Mouse (Mus musculus): ENCODE data around the gene Lrba. TPM values are rescaled to one million over a fixed set of nuclear protein-coding genes. Genes with fewer than 3 reads are reported as not detected.

The Lrba gene
- polyA plus RNA-seq, 1 experiment from 2014 or later = 2.8 TPM

- WGBS (ENCODE audit: insufficient replicate concordance) = 52% methylated on average over 7 of the region's 7 CpGs
- H3K27me3 ChIP-seq (ENCODE audit: control insufficient read depth, insufficient read depth, low read depth, low read length) = no peaks in the 10 kb centered on the region
- H3K4me2 ChIP-seq (ENCODE audit: low read depth, low read length) = no peak overlapping the region
- no peak for ATAC-seq (ENCODE audit: low read depth)
- H3K36me3 ChIP-seq (ENCODE audit: control insufficient read depth, insufficient read depth) = no peaks in the 10 kb centered on the region
- H3K4me3 ChIP-seq (ENCODE audit: low read depth, low read length) = no peak overlapping the region
- no peaks in the 10 kb centered on the region for H3K9me3 ChIP-seq (replicated peaks; ENCODE audit: control insufficient read depth, low read length)
- H3K4me1 ChIP-seq (ENCODE audit: control insufficient read depth, low read depth, low read length) = no peaks in the 10 kb centered on the region
- no peak overlapping the region for H3K27ac ChIP-seq (ENCODE audit: low read length)
- H3K9ac ChIP-seq (ENCODE audit: low read depth, low read length) = no peak overlapping the region
These were observed 463.2 kb downstream of the Lrba start for GRCm38 (mm10) chr3:86687571-86688209.

GRCm38 (mm10) chr3:86688438-86688837, 464.0 kb downstream of the Lrba start:
- 35% methylated on average over 1 of the region's 1 CpGs for WGBS (ENCODE audit: insufficient replicate concordance)

GRCm38 (mm10) chr3:86689305-86689704, 464.8 kb downstream of the Lrba start:
- no peak for ATAC-seq (ENCODE audit: low read depth)
- Histone ChIP-seq H3K4me1 (ENCODE audit: control insufficient read depth, low read depth, low read length) (no peaks in the 10 kb centered on the region), H3K4me3 (ENCODE audit: low read depth, low read length) (no peak overlapping the region), H3K9me3 (replicated peaks; ENCODE audit: control insufficient read depth, low read length) (no peaks in the 10 kb centered on the region), H3K36me3 (ENCODE audit: control insufficient read depth, insufficient read depth) (no peaks in the 10 kb centered on the region), H3K9ac (ENCODE audit: low read depth, low read length) (no peak overlapping the region), H3K27me3 (ENCODE audit: control insufficient read depth, insufficient read depth, low read depth, low read length) (no peaks in the 10 kb centered on the region), H3K27ac (ENCODE audit: low read length) (no peak overlapping the region), H3K4me2 (ENCODE audit: low read depth, low read length) (no peak overlapping the region)
- 48% methylated on average over 7 of the region's 7 CpGs for WGBS (ENCODE audit: insufficient replicate concordance)

More at GRCm38 (mm10) chr3:86688438-86688837, 464.0 kb downstream of the Lrba start:
- no peak overlapping the region for H3K4me2 ChIP-seq (ENCODE audit: low read depth, low read length)
- no peak overlapping the region for H3K9ac ChIP-seq (ENCODE audit: low read depth, low read length)
- no peaks in the 10 kb centered on the region for H3K36me3 ChIP-seq (ENCODE audit: control insufficient read depth, insufficient read depth)
- no peaks in the 10 kb centered on the region for H3K27me3 ChIP-seq (ENCODE audit: control insufficient read depth, insufficient read depth, low read depth, low read length)
- ATAC-seq (ENCODE audit: low read depth) = no peak
- no peak overlapping the region for H3K4me3 ChIP-seq (ENCODE audit: low read depth, low read length)
- H3K9me3 ChIP-seq (replicated peaks; ENCODE audit: control insufficient read depth, low read length) = no peaks in the 10 kb centered on the region
- no peaks in the 10 kb centered on the region for H3K4me1 ChIP-seq (ENCODE audit: control insufficient read depth, low read depth, low read length)
- no peak overlapping the region for H3K27ac ChIP-seq (ENCODE audit: low read length)

- Histone ChIP-seq H3K27ac (ENCODE audit: low read length) (no peak overlapping the region), H3K36me3 (ENCODE audit: control insufficient read depth, insufficient read depth) (no peaks in the 10 kb centered on the region), H3K9me3 (replicated peaks; ENCODE audit: control insufficient read depth, low read length) (no peaks in the 10 kb centered on the region), H3K27me3 (ENCODE audit: control insufficient read depth, insufficient read depth, low read depth, low read length) (no peaks in the 10 kb centered on the region), H3K4me3 (ENCODE audit: low read depth, low read length) (no peak overlapping the region), H3K4me1 (ENCODE audit: control insufficient read depth, low read depth, low read length) (no peaks in the 10 kb centered on the region), H3K4me2 (ENCODE audit: low read depth, low read length) (no peak overlapping the region), H3K9ac (ENCODE audit: low read depth, low read length) (no peak overlapping the region)
- no peak for ATAC-seq (ENCODE audit: low read depth)
These were observed 468.3 kb downstream of the Lrba start for GRCm38 (mm10) chr3:86692779-86693178.

- Histone ChIP-seq H3K4me1 (ENCODE audit: control insufficient read depth, low read depth, low read length) (no peaks in the 10 kb centered on the region), H3K9ac (ENCODE audit: low read depth, low read length) (no peak overlapping the region), H3K36me3 (ENCODE audit: control insufficient read depth, insufficient read depth) (no peaks in the 10 kb centered on the region), H3K27ac (ENCODE audit: low read length) (no peak overlapping the region), H3K27me3 (ENCODE audit: control insufficient read depth, insufficient read depth, low read depth, low read length) (no peaks in the 10 kb centered on the region), H3K4me3 (ENCODE audit: low read depth, low read length) (no peak overlapping the region), H3K4me2 (ENCODE audit: low read depth, low read length) (no peak overlapping the region), H3K9me3 (replicated peaks; ENCODE audit: control insufficient read depth, low read length) (no peaks in the 10 kb centered on the region)
- no peak for ATAC-seq (ENCODE audit: low read depth)
- 64% methylated on average over 7 of the region's 7 CpGs for WGBS (ENCODE audit: insufficient replicate concordance)
These were observed 469.1 kb downstream of the Lrba start for GRCm38 (mm10) chr3:86693553-86693952.

- H3K36me3 ChIP-seq (ENCODE audit: control insufficient read depth, insufficient read depth) = no peaks in the 10 kb centered on the region
- no peaks in the 10 kb centered on the region for H3K9me3 ChIP-seq (replicated peaks; ENCODE audit: control insufficient read depth, low read length)
- no peaks in the 10 kb centered on the region for H3K27me3 ChIP-seq (ENCODE audit: control insufficient read depth, insufficient read depth, low read depth, low read length)
- no peak overlapping the region for H3K4me2 ChIP-seq (ENCODE audit: low read depth, low read length)
- H3K4me1 ChIP-seq (ENCODE audit: control insufficient read depth, low read depth, low read length) = no peaks in the 10 kb centered on the region
- no peak for ATAC-seq (ENCODE audit: low read depth)
- no peak overlapping the region for H3K27ac ChIP-seq (ENCODE audit: low read length)
- no peak overlapping the region for H3K9ac ChIP-seq (ENCODE audit: low read depth, low read length)
- no peak overlapping the region for H3K4me3 ChIP-seq (ENCODE audit: low read depth, low read length)
- 67% methylated on average over 2 of the region's 2 CpGs for WGBS (ENCODE audit: insufficient replicate concordance)
These were observed 474.5 kb downstream of the Lrba start for GRCm38 (mm10) chr3:86698947-86699346.

GRCm38 (mm10) chr3:86701163-86701563, 476.7 kb downstream of the Lrba start:
- no peak for ATAC-seq (ENCODE audit: low read depth)
- H3K9me3 ChIP-seq (replicated peaks; ENCODE audit: control insufficient read depth, low read length) = no peaks in the 10 kb centered on the region
- WGBS (ENCODE audit: insufficient replicate concordance) = 46% methylated on average over 1 of the region's 1 CpGs
- no peak overlapping the region for H3K9ac ChIP-seq (ENCODE audit: low read depth, low read length)
- no peak overlapping the region for H3K4me3 ChIP-seq (ENCODE audit: low read depth, low read length)
- H3K36me3 ChIP-seq (ENCODE audit: control insufficient read depth, insufficient read depth) = no peaks in the 10 kb centered on the region
- no peak overlapping the region for H3K27ac ChIP-seq (ENCODE audit: low read length)
- H3K4me1 ChIP-seq (ENCODE audit: control insufficient read depth, low read depth, low read length) = no peaks in the 10 kb centered on the region
- no peaks in the 10 kb centered on the region for H3K27me3 ChIP-seq (ENCODE audit: control insufficient read depth, insufficient read depth, low read depth, low read length)
- no peak overlapping the region for H3K4me2 ChIP-seq (ENCODE audit: low read depth, low read length)

GRCm38 (mm10) chr3:86709472-86709871, 485.0 kb downstream of the Lrba start:
- no peak for ATAC-seq (ENCODE audit: low read depth)
- WGBS (ENCODE audit: insufficient replicate concordance) = 22% methylated on average over 4 of the region's 4 CpGs

GRCm38 (mm10) chr3:86711530-86711929, 487.1 kb downstream of the Lrba start:
- Histone ChIP-seq H3K36me3 (ENCODE audit: control insufficient read depth, insufficient read depth) (no peaks in the 10 kb centered on the region), H3K9ac (ENCODE audit: low read depth, low read length) (no peak overlapping the region), H3K27me3 (ENCODE audit: control insufficient read depth, insufficient read depth, low read depth, low read length) (no peaks in the 10 kb centered on the region), H3K27ac (ENCODE audit: low read length) (no peak overlapping the region), H3K4me1 (ENCODE audit: control insufficient read depth, low read depth, low read length) (no peaks in the 10 kb centered on the region), H3K9me3 (replicated peaks; ENCODE audit: control insufficient read depth, low read length) (no peaks in the 10 kb centered on the region), H3K4me3 (ENCODE audit: low read depth, low read length) (no peak overlapping the region), H3K4me2 (ENCODE audit: low read depth, low read length) (no peak overlapping the region)
- 73% methylated on average over 1 of the region's 1 CpGs for WGBS (ENCODE audit: insufficient replicate concordance)
- no peak for ATAC-seq (ENCODE audit: low read depth)

More at GRCm38 (mm10) chr3:86709472-86709871, 485.0 kb downstream of the Lrba start:
- Histone ChIP-seq H3K27ac (ENCODE audit: low read length) (no peak overlapping the region), H3K4me2 (ENCODE audit: low read depth, low read length) (no peak overlapping the region), H3K27me3 (ENCODE audit: control insufficient read depth, insufficient read depth, low read depth, low read length) (no peaks in the 10 kb centered on the region), H3K9me3 (replicated peaks; ENCODE audit: control insufficient read depth, low read length) (no peaks in the 10 kb centered on the region), H3K36me3 (ENCODE audit: control insufficient read depth, insufficient read depth) (no peaks in the 10 kb centered on the region), H3K9ac (ENCODE audit: low read depth, low read length) (no peak overlapping the region), H3K4me1 (ENCODE audit: control insufficient read depth, low read depth, low read length) (no peaks in the 10 kb centered on the region), H3K4me3 (ENCODE audit: low read depth, low read length) (no peak overlapping the region)

Data from liver, embryonic 16.5 days (tissue).